Mouse (Mus musculus) lung, embryonic 14.5 days (tissue): Measurements from ENCODE around the gene Ift122. TPM values are rescaled to one million over a fixed set of nuclear protein-coding genes. Genes with fewer than 3 reads are reported as not detected.
A peak's percentile ranks its signal among the peaks of the same experiment; 100 is the strongest.

Source experiments
- ATAC-seq: fragments of 200-750 bp; cut with Nextera tagmentation; 2 replicates; pipeline ENCODE4 v1.8.0; 2017; ENCODE audit warnings: mild to moderate bottlenecking, moderate TSS enrichment, moderate library complexity; ENCODE audit not compliant: insufficient read depth
- DNase-seq: peaks from one replicate; pipeline ENCODE4 v3.0.0-alpha.2; 2015
- H3K27ac ChIP-seq: fragments of 300-500 bp; sonication (generic); 2 replicates; pipeline ENCODE4 v1.5.1; 2014; ENCODE audit warnings: low read depth, mild to moderate bottlenecking, moderate library complexity
- H3K27me3 ChIP-seq: fragments of 300-500 bp; sonication (generic); 2 replicates; pipeline ENCODE4 v1.6.1; 2014; ENCODE audit warnings: low read length, control low read depth; ENCODE audit not compliant: insufficient read depth
- H3K36me3 ChIP-seq: fragments of 300-500 bp; sonication (generic); 2 replicates; pipeline ENCODE4 v1.6.1; 2014; ENCODE audit warnings: control low read depth; ENCODE audit not compliant: insufficient read depth
- H3K4me1 ChIP-seq: fragments of 300-500 bp; sonication (generic); 2 replicates; pipeline ENCODE4 v1.6.1; 2014; ENCODE audit warnings: antibody characterized with exemption, control low read depth; ENCODE audit not compliant: insufficient read depth
- H3K4me2 ChIP-seq: fragments of 300-500 bp; sonication (generic); 2 replicates; pipeline ENCODE4 v1.6.1; 2014; ENCODE audit warnings: mild to moderate bottlenecking
- H3K4me3 ChIP-seq: fragments of 300-500 bp; sonication (generic); 2 replicates; pipeline ENCODE4 v1.5.1; 2014; ENCODE audit warnings: low read depth, low read length
- H3K9ac ChIP-seq: fragments of 300-500 bp; sonication (generic); 2 replicates; pipeline ENCODE4 v1.6.1; 2014
- H3K9me3 ChIP-seq: fragments of 300-500 bp; sonication (generic); 2 replicates; pipeline ENCODE4 v1.6.1; 2016; ENCODE audit warnings: low read depth, low read length, control low read depth
- CTCF ChIP-seq: IDR thresholded peaks from 2 replicates; pipeline ENCODE4 v1.5.1; 2016; ENCODE audit warnings: antibody characterized with exemption, low read depth
- WGBS: fragments of 180-500 bp; shearing (Covaris S2); extraction: QIAGEN DNeasy Blood & Tissue Kit; methylation state at CpG from one replicate; pipeline ENCODE4 v1.1.7; 2014; 5-methylcytosine and 5-hydroxymethylcytosine counted together
- polyA plus RNA-seq: library from polyadenylated mRNA; unstranded; fragments of >200 nt; fragmentation: Nextera tagmentation; extraction: Ambion mirVana; gene quantifications from 2 replicates; pipeline ENCODE4 v1.2.1, GENCODE M21; 2014

The Ift122 gene
- polyA plus RNA-seq, 1 experiment from 2014 or later = 25.6 TPM

GRCm38 (mm10) chr6:115972083-115972764, 119.0 kb downstream of the Ift122 start:
- H3K36me3 ChIP-seq = peaks cover 96% of the 10 kb centered on the region
- peak; percentile 60 for DNase-seq
- 57% methylated on average over 7 of the region's 7 CpGs for WGBS
- no peaks in the 10 kb centered on the region for H3K9me3 ChIP-seq
- no peaks in the 10 kb centered on the region for H3K27me3 ChIP-seq
- H3K27ac ChIP-seq = peak overlapping the region; percentile 24
- peaks cover 19% of the 10 kb centered on the region for H3K4me1 ChIP-seq
- H3K9ac ChIP-seq = peak overlapping the region; percentile 20; the same call in 1 of the 2 replicates
- no peak overlapping the region for H3K4me2 ChIP-seq
- TF ChIP-seq CTCF = no peak
- no peak overlapping the region for H3K4me3 ChIP-seq
- peak; percentile 52 for ATAC-seq

GRCm38 (mm10) chr6:115973139-115973875, 120.0 kb downstream of the Ift122 start:
- Histone ChIP-seq H3K4me2 (no peak overlapping the region), H3K4me3 (no peak overlapping the region), H3K27ac (no peak overlapping the region), H3K36me3 (peaks cover 96% of the 10 kb centered on the region), H3K27me3 (no peaks in the 10 kb centered on the region), H3K9me3 (no peaks in the 10 kb centered on the region), H3K4me1 (peaks cover 19% of the 10 kb centered on the region), H3K9ac (no peak overlapping the region)
- TF ChIP-seq CTCF = no peak
- ATAC-seq (no peak; the same call in 1 of the 2 replicates), DNase-seq (no peak)
- 80% methylated on average over 15 of the region's 15 CpGs for WGBS

- Histone ChIP-seq H3K4me3 (no peak overlapping the region), H3K36me3 (peaks cover 96% of the 10 kb centered on the region), H3K4me1 (peaks cover 19% of the 10 kb centered on the region), H3K27me3 (no peaks in the 10 kb centered on the region), H3K4me2 (no peak overlapping the region), H3K27ac (no peak overlapping the region), H3K9me3 (no peaks in the 10 kb centered on the region), H3K9ac (no peak overlapping the region)
- WGBS = 83% methylated on average over 16 of the region's 16 CpGs
- DNase-seq (no peak), ATAC-seq (no peak)
- no peak for TF ChIP-seq CTCF
These were observed 120.8 kb downstream of the Ift122 start for GRCm38 (mm10) chr6:115973881-115974662.

- Histone ChIP-seq H3K9me3 (no peaks in the 10 kb centered on the region), H3K4me2 (no peak overlapping the region), H3K9ac (no peak overlapping the region), H3K27ac (no peak overlapping the region), H3K4me3 (no peak overlapping the region), H3K27me3 (no peaks in the 10 kb centered on the region), H3K36me3 (peaks cover 96% of the 10 kb centered on the region), H3K4me1 (peaks cover 19% of the 10 kb centered on the region)
- WGBS = 80% methylated on average over 8 of the region's 8 CpGs
- ATAC-seq = no peak
- DNase-seq = no peak
- TF ChIP-seq CTCF = no peak
These were observed 122.3 kb downstream of the Ift122 start for GRCm38 (mm10) chr6:115975606-115976005.

Other genes starting within 250 kb of the Ift122 start
- gene Raf1, start 176.8 kb upstream of the Ift122 start, polyA plus RNA-seq = 121 and 122 TPM in 2 replicates
- 2.2 and 2.4 TPM in 2 replicates for gene Tmem40, start 91.1 kb upstream of the Ift122 start, polyA plus RNA-seq
- gene Cand2, start 78.9 kb upstream of the Ift122 start, polyA plus RNA-seq = 38.3 and 46.3 TPM in 2 replicates
- gene Rpl32, start 44.7 kb upstream of the Ift122 start, polyA plus RNA-seq = 2,372 and 2,581 TPM in 2 replicates
- 0.80 and 0.87 TPM in 2 replicates for gene Efcab12, start 15.1 kb upstream of the Ift122 start, polyA plus RNA-seq
- 17.1 and 20.1 TPM in 2 replicates for gene Mbd4, start 99 bp upstream of the Ift122 start, polyA plus RNA-seq
- 0.09 and 0.18 TPM in 2 replicates for gene Rho, start 78.3 kb downstream of the Ift122 start, polyA plus RNA-seq
- gene H1foo, start 91.5 kb downstream of the Ift122 start, polyA plus RNA-seq = not detected in 2 replicates
- gene Plxnd1, start 141.5 kb downstream of the Ift122 start, polyA plus RNA-seq = 81.9 and 84.2 TPM in 2 replicates